Mouse (Mus musculus) kidney, postnatal 25 days (tissue): Measurements from ENCODE around the gene Gpr50.

Source experiments
- DNase-seq, 2 experiments: peaks; one replicate each; pipeline ENCODE4 v3.0.0; 2021; ENCODE audit warnings: mixed read lengths in 2 of 2

Gene Gpr50

DNA sequence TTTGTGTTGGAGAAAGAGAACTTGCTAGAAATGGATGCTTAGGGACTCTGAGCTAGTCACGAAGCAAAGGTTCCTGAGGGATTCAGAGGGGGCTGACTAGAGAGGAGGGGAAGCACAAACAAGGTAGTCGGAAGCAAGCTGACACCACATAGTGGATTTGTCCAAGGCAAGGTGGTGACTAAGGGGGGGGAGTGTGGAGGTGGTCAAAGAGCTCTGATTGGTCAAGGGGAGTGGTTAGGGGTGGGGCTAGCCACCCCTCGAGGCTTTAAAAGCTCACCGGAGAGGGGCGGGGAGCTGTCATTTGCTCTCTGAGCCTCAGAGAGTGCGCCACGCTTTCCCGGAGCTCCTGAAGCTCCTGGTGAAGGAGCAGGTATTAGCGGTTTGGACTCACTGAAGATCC is at the start of gene Gpr50:
TSS of gene Gpr50 (plus strand) at position 294 of the 400 bp plus-strand sequence.
- DNase-seq, result no peak

DNA sequence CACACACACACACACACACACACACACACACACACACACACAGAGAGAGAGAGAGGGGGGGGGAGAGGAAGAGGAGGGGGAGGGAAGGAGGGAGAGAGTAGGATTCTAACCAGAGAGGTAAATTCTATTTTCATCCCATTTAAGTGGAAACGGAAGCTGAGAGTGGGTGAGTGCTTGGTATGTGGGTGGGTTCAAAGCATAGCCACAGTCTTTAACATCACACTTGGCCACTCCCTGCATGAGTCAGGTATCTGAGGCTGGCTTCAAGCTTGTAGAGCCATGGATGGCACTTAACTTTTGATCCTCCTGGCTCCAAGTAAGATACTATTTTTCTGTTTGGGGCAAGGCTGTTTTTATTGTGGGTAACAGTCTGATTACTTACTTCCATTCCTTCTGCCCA is 41.2 kb upstream of the Gpr50 start:
- no peak for DNase-seq

DNA sequence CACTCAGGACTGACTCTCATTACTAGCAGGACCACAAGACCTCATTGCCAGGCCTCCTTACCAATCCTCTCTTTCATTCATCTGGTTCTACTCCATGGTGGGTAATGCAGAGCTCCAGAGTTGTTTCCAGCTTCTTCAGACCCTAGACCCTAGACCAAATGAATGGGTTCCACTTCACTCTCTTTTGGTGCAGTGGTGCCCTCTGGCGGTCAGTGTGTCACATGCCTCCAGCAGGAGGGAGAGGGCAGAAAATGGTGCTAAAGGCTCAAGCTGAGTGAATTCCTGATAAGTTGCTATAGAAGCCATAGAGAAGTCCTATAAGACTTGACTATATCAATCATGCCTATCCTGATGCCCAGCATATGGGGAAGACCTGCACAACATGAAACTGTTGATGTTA is 39.6 kb upstream of the Gpr50 start:
- DNase-seq, result peak; percentile 42 to 51

DNA sequence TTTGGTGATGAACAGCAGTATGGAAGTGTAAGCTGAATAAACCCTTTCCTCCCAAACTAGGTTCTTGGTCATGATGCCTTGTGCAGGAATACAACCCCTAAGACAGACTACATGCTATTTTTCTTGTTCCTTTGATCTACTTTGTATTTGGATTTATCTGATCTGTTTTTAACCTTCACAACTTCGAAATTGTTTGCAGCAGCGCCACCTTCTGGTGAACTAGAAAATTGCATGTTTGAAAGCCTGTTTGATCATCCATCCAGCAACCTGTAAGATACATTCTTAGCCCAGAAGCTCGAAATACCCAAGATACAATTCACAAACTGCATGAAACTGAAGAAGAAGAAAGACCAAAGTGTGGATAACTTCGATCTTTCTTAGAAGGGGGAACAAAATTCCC is 35.2 kb upstream of the Gpr50 start:
- peak in 1 of 2 experiments; percentile 53 for DNase-seq

GRCm38 (mm10) chrX:71630709-71631108 is 32.8 kb upstream of the Gpr50 start:
- no peak for DNase-seq

- no peak for DNase-seq
These were observed 32.3 kb upstream of the Gpr50 start for GRCm38 (mm10) chrX:71631130-71631529.

DNA sequence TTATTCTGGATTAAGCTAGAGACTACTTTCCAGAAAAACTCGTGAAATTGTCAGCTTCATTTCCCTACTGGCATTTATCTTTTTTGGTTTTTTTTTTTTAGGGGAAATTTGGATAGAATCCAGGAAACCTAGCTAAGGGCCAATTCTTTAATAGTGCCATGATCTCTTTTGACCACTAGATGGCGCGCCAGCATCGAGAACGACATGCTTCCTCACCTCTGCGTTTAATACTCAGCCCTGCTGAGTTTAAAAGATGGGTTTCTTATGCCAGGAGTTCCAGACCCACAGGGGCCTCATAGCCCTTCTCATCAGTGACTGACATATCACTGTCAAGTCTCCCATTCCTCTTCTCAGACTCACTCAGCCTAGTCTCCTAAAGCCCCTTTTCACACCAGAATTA is 15.5 kb upstream of the Gpr50 start:
- DNase-seq, result peak; percentile 54 to 69

GRCm38 (mm10) chrX:71648434-71648833 is 15.0 kb upstream of the Gpr50 start:
- DNase-seq, result no peak

DNA sequence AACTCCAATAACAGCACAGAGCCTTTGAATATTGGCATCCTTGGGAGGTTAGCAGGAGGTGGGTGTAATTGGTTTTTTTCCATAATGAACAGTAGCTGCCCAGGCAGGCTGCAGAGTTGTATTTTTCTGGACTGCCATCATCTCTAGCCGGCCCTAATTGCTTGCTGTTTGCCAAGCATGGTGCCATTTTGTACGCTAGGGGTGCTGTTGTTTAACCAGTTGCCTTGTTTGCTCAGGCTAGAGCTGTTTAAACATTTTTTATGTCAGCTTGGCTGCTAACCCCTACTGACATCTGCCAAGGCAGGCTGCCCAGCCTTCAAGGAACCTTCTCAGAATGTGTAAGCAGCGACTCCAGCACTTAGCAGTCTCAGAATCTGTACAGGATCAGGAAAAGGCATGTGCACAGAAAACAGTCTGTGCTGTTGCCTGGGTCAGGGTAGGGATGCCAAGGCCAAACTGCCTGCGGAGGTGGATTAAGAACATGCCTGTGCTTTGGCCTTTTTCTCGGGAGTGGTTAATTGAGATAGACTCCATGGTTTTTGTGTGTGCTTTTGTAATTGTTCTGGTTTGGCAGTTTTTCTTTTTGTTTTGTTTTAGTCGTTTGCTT is 14.5 kb upstream of the Gpr50 start:
- DNase-seq, result peak; percentile 41 to 44

- DNase-seq, result no peak
These were observed 13.5 kb upstream of the Gpr50 start for GRCm38 (mm10) chrX:71649993-71650392.

DNA sequence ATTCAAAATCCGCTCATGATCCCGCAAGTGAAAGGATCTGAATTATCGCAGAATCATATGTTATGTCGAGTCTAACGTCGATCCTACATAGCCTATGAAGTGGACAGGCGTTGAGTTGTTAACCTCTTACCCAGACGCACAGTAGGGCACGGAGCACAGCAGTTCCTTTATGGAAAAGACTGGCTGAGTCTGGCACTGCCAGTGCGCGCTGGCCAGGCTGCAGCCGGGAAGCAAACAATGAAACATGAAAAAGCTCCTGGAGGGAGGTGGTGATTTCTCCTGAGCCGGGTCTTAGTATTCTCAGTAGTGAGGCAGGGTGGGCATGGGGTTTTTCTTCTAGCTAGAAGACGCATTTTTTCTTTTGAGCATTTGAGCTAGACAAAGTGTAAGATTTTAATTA is 1.7 kb upstream of the Gpr50 start:
- DNase-seq, result no peak

- DNase-seq, result no peak
These were observed 612 bp downstream of the Gpr50 start for GRCm38 (mm10) chrX:71663871-71664687.

DNA sequence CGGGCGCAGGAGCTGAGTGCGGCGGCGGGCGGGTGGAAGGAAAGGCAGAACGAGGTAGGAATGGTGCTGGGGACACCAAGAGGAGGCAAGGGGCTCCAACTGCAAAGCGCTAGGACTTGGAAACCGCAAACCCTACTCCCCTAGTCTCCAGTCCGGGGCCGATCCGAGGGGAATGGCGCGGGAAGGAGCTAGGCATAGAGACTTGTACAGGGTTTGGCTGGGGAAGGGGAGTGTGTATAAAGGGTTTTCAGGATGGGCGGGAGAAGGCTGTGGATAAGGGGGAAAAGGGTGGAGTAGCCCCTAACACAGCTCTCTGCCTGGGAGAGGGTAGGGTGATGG is 1.2 kb downstream of the Gpr50 start:
- DNase-seq, result no peak

DNA sequence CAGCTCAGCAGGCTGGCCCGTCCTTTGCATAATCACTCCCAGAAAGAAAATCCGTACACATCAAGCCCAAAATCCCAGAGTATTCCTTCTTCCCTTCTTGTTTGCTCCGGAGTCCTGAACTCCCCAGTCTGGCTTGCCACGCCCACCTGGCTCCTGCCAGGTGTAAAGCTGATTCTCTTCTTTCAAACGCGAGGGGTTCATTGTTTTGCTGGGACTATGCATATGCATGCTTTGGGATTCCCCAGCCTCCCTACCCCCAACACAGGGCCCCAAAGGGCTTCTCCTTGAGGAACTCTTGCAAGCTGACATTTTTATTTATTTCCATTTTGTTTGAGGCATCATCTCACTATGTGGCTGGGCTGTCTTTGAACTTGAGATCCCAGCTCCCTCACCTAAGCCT is 6.8 kb downstream of the Gpr50 start:
- DNase-seq, result no peak

GRCm38 (mm10) chrX:71700817-71701469 is 37.5 kb downstream of the Gpr50 start:
- DNase-seq, result no peak
